Mouse (Mus musculus) Muller cell, postnatal 12 days (primary cell): ENCODE results near the gene Mettl22.
A peak's percentile ranks its signal among the peaks of the same experiment; 100 is the strongest.

Experiments used
- DNase-seq: peaks from one replicate; pipeline ENCODE4 v3.0.0-alpha.2; 2015; ENCODE audit errors: inconsistent ontology term

Gene Mettl22

DNA sequence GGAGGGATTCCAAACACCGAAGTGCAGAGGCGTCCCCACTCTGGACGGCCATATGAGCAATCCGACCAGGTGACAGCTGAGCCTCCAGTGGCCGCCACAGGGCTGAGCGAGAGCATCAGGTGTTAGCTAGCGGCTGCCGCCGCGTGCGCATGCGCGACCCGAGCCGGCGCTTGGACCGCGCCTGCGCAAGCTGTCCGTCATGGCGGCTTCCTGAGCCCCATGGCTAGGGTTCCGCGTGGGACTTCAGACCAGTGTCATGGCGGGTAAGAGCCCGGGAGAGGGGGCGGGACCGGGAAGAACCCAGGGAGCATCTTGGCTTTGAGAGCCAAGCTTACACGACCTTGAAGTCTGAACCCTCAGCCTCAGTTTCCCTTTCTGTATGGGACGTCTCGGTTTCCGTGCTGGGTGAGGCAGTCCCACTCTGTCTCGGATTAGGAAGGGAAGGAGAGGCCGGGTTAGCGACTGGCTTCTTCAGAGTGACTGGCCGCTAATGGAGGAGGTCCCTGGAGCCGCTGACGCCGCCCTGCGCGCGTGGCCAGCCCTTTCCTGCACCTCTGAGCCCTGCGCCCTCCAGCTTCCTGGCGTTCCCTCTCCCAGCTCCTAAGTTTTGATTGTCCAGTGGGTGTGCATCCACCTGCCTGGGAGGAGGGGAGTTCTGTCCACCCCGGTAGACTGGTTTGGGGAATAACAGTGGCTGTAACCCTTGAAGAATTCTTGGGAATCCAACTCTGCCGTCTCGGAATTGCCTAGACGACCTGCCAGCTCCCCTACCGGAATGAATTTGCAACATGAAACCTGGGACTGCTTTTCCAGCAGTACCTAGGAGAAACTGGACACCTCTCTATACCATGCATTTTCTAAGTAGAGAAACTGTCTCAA lies at the start of gene Mettl22:
TSS of gene Mettl22 (plus strand) at position 186 of the 879 bp plus-strand sequence.
- peak; percentile 95 for DNase-seq

DNA sequence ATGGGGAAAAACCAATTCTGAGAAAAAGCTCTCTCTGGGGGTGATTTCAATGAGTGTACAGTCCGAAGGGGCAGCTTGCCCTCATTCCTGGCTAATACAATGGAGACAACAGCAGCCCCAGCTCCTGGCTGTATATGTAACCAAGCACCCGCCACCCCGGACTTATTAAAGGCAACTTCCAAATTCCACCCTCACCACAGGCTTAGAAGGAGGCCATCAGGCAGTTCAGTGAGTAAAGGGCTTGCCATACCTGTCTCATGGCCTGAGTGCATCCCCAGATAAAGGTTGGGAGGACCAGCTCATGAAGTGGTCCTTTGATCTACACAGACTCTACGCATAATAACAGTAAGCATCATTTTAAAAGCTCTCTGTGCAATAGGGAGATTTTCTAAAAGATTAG lies 49.7 kb upstream of the Mettl22 start:
- DNase-seq = no peak

- no peak for DNase-seq
These were observed 46.9 kb upstream of the Mettl22 start for GRCm38 (mm10) chr16:8423626-8424114.

DNA sequence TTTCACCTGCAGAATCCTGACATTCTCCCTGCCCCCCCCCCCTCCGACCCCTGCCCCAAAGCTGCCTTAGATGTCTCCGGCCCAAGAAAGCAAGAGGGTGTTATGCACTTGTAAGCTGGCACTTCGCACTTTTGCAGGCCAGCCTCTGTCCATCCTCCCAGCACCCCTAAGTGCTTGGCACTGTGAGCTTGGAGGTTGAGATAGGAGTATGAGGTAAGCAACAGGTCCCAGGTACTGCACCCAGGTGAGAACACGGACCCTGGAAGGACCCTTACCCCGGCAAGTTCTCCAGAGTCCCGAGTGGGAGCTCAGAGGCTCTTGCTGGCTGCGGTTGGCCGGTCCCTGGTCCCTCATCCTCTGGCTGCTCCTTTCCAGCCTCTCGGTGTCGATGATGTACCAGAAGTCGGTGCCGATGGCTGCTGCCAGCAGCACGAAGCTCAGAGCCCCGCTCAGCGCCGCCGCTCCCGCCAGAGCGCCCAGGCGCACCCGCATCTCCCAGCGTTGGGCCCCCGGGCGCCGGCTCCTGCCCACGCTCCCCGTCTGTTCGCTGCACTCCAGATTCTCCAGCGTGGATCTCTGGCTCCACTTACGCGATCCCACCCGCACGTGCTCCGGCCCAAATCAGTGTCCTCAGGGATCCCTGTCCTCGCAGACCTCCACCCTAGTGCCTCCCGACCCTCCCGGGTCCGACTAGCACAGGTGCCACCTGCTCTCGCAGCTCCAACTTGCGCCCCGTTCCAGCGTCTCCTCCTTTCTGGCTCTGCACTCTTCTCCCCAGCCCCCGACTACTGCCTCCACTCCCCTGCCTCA lies 46.2 kb upstream of the Mettl22 start:
- DNase-seq = no peak

DNA sequence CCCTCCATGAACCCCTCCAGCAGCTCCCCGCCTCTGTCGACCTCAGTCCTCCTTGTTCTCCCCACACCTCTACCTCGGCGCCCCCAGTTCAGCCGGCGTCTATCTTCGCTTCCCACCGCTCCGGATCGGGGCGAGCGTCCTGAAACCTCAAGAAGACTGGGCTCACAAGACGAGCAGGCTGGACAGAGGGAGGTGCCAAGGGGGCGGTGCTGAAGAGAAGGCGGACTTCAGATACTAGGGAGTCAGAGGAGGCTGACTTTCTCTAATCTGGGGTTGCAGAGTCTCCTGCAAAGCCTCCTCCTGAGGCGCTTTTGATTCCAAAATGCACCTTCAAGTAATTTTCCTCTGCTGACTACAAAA lies 45.6 kb upstream of the Mettl22 start, which contains the start of gene Tmem114:
TSS of gene Tmem114 (minus strand) at position 166 of the 360 bp plus-strand sequence.
- peak; percentile 57 for DNase-seq

GRCm38 (mm10) chr16:8425736-8426135 lies 44.9 kb upstream of the Mettl22 start:
- no peak for DNase-seq

DNA sequence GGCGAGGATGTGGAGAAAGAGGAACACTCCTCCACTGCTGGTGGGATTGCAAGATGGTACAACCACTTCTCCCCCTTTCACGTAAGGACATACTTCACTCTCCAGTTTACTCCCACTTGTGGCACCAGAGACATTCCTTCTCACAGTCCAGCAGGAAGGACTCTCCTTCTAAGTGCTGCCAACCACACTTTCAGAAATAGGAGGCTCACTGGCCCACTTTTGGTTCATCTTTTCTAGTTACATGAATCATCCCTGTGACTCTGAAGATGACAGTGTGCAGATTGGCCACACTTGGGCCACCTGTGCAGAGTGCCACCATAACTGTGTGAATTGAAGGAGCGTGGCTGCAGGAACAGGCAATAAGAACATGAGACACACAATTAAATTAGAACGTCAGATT lies 41.1 kb upstream of the Mettl22 start:
- no peak for DNase-seq

- no peak for DNase-seq
These were observed 38.0 kb upstream of the Mettl22 start for GRCm38 (mm10) chr16:8432616-8433015.

- DNase-seq = no peak
These were observed 25.7 kb upstream of the Mettl22 start for GRCm38 (mm10) chr16:8444911-8445310.

GRCm38 (mm10) chr16:8446256-8446655 lies 24.3 kb upstream of the Mettl22 start:
- DNase-seq = no peak

GRCm38 (mm10) chr16:8453301-8453700 lies 17.3 kb upstream of the Mettl22 start:
- DNase-seq = no peak

GRCm38 (mm10) chr16:8455221-8455620 lies 15.4 kb upstream of the Mettl22 start:
- DNase-seq = no peak

DNA sequence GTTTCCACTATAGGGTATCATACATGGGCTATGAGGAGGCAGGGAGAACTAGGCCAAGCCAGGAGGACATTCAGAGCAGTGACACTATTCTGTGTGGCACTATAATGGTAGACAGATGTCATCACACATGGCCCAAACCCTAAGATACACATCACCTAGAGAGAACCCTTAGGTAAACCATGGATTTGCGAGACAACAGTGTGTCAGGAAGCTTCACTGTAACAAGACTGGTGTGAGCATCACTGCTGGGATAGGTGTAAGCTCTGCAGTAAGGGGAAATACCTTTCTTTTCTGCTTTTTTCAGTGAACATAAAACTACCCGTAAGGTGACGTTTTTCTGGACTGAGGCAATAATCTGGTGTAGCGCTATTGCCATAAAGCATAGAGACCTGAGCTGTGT lies 12.2 kb upstream of the Mettl22 start:
- DNase-seq = no peak

- DNase-seq = peak; percentile 27
These were observed 11.5 kb upstream of the Mettl22 start for GRCm38 (mm10) chr16:8459098-8459497.

GRCm38 (mm10) chr16:8470132-8470531 lies 456 bp upstream of the Mettl22 start:
- DNase-seq = no peak

DNA sequence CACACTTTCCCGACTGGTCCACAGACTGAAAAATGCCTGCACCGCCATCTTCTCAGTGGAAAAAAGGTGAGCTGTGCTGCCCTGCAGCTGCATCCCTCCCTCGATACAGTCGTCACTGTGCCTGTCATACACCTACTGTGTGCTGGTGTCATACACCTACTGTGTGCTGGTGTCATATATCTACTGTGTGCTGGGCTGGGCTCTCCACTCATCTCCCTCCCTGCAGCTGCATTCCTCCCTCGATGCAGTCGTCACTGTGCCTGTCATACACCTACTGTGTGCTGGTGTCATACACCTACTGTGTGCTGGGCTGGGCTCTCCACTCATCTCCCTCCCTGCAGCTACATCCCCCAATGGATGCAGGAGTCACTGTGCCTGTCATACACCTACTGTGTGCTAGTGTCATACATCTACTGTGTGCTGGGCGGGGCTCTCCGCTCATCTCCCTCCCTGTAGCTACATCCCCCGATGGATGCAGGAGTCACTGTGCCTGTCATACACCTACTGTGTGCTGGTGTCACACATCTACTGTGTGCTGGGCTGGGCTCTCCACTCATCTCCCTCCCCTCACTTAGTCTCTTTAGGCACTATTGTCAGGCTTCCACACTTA lies 16.9 kb downstream of the Mettl22 start:
- DNase-seq = no peak

DNA sequence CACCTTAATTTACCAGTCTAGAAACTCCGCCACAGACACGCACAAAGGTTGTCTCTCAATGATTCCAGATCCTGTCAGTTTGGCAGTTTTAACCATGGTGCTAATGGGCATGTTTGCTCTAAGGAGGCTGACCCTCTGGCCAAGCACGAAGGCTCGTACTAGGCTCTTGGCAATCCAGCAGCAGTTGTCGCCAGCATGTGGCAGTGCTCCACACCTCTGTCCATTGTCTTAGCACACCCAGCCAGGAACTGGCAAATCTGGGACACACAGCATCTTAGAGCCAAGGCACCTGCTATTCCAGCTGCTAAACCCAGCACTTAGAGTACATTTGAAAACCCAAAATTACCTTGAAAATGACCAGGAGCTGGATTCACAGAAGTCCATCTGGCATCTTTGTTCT lies 18.8 kb downstream of the Mettl22 start:
- no peak for DNase-seq

DNA sequence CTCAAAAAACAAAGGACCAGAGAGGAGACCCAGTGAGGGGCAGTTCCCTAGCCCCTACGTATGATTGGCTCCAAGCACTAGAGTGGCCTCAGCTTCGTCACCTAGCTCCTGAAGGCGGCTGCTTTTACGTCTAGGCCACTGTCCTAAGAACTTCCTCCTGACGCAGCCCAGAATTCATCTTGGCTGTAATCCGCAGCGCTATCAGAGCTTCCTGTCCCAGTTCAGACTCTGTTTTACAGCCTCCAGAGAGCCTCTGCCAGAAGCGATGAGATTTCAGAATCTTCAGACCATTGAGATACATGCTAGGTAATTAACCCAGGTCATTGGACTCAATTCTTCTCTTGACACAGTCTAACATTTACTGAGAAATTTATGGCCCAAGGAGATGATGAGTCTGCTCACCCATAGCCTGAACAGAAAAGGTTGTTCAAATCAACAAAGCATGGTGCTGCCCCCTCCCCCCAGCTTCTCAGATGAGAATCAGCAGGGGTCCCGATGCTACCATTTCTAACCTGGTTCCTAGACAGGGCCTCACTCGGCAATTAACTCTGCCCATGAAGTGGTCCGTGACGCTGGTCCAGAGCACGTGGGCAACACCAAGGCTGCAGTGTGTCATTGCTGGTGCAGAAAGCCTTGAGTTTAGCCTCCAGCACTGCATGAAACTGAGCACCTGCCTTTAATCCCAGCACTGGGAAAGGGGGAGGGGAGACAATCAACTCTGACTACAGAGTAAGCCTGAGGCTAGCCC lies 21.3 kb downstream of the Mettl22 start:
- no peak for DNase-seq

GRCm38 (mm10) chr16:8494268-8494667 lies 23.7 kb downstream of the Mettl22 start:
- DNase-seq = peak; percentile 48

DNA sequence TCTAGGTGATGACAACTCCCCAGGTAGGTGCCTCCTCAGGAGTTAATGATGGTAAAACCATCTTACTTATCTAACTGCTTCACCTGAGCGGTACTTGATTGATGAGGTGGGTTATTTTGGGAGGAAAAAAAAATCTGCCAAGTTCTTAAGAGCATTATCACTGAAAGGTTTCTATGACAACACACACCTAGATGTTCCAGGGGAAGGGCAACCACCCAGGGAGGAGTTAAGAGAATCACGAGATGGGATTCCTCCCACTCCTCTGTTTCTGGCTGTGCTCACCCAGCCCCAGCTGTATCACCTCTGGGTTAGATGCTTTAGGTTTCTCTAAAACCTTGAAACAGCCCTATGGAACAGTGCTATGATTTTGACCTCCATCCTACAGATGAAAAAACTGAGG lies 26.4 kb downstream of the Mettl22 start:
- no peak for DNase-seq

- DNase-seq = no peak
These were observed 33.7 kb downstream of the Mettl22 start for GRCm38 (mm10) chr16:8504271-8504670.
